Mouse (Mus musculus) E14TG2a.4 (cell line): ENCODE results near the gene Ccna1.

ENCODE experiments used
- CTCF ChIP-seq: conservative IDR thresholded peaks from 2 replicates; pipeline ENCODE4 v1.5.1; 2014; ENCODE audit warnings: low read length
- NANOG ChIP-seq: IDR thresholded peaks from 2 replicates; pipeline ENCODE4 v1.6.1; 2014; ENCODE audit warnings: borderline replicate concordance, low read length, mixed read lengths
- POU5F1 ChIP-seq: IDR thresholded peaks from 2 replicates; pipeline ENCODE4 v1.6.1; 2014; ENCODE audit warnings: low read length, borderline replicate concordance

DNA sequence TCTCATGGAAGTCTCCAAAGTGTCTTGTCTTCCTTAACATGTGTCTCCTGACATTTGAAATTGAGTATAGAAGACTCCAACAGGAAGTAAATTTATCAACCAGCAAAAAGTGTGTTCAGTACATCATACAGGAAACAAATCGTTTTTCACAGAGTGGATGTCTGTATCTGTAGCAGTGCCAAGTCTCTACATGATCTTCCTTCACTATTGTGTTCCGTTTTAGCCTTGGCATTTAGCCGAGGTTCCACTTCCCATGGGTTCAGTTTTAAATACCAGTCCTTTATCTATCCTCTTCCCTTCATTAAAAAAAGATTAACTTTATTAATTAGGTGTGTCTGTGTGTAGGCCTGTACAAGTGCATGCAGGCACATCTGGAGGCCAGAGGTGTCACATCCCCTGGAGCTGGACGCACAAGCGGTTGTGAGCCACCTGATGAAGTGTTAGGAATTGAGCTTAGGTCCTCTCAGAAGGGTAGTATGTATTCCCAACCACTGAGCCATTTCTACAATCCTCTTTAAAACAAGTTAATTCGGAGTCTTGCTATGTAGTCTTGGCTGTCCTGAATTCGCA is 27.9 kb downstream of the Ccna1 start:
- TF ChIP-seq CTCF (no peak), NANOG (no peak), POU5F1 (no peak)
